Mouse (Mus musculus) cerebellum, postnatal 4 days (tissue): Measurements from ENCODE around the gene Exoc3l.

Source experiments
- DNase-seq, 2 experiments: peaks; one replicate each; pipeline ENCODE4 v3.0.0; 2022; ENCODE audit warnings: low spot score in 2 of 2, mixed read lengths in 1 of 2

Exoc3l gene

DNA sequence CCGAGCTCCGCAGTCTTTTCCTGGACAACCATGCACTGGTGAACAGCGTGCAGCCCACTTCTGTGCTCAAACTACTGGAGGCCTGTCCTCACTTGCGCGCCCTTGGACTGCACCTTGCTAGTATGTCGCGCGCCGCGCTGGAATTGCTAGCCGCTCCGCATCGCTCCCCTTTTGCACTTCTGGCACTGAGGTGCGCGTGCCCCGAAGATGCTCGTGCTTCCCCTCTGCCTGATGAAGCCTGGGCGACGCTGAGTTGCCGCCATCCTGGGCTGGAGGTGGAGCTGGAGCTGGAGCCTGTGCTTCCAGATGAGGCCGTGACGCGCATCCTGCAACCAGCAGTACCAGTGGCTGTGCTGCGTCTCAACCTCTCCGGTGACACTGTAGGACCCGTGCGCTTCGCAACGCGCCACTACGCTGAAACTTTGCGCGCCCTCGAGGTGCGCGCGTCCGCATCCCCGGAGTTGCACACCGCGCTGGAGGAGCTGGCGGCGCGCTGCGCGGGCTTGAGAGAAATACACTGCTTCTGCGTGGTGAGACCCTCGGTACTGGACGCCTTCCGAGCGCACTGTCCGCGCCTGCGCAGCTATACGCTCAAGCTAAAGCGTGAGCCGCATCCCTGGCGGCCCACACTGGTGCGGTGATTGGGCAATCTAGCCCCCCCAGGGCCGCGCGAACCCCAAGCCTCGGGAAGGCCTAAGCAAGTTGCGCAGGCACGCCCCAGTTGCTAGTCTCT lies 27.4 kb downstream of the Exoc3l start:
- peak; percentile 51 to 75 for DNase-seq

DNA sequence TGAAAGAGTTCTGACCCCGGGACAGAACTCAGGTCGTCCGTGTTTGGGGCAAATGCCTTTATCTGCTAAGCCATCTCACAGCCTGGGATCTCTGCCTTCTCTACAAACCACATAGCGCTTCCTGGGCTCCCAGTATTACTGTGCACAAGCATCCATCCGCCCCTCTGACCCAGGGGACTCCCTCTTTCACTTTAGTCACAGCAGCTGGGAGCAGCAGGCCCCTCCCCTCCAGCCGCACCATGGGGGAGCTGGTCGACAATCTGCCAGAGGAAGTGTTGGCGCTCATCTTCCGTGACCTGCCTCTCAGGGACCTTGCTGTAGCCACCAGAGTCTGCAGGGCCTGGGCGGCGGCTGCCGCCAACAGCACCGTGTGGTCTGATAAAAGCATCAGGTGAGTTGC lies 29.1 kb downstream of the Exoc3l start:
- no peak for DNase-seq

DNA sequence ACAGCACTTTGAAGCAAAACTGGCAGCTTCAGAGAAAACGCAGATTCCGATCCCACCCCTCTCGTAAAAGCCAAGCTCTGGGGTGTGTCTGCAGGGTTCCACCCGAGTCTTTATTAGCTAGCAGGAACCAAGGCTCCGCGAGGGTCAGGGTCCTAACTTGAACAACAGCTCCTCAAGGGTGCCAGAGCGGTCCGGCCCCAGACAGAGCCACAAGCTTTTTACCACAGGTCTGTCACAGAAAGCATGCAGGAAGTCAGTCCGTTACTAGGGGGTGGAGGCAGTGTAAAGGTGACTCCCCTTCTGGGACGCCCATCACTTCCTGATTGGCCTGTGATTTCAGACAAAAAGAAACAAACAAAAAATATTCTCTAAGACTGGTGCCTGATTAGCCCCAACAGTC lies 30.8 kb downstream of the Exoc3l start:
- DNase-seq = no peak

DNA sequence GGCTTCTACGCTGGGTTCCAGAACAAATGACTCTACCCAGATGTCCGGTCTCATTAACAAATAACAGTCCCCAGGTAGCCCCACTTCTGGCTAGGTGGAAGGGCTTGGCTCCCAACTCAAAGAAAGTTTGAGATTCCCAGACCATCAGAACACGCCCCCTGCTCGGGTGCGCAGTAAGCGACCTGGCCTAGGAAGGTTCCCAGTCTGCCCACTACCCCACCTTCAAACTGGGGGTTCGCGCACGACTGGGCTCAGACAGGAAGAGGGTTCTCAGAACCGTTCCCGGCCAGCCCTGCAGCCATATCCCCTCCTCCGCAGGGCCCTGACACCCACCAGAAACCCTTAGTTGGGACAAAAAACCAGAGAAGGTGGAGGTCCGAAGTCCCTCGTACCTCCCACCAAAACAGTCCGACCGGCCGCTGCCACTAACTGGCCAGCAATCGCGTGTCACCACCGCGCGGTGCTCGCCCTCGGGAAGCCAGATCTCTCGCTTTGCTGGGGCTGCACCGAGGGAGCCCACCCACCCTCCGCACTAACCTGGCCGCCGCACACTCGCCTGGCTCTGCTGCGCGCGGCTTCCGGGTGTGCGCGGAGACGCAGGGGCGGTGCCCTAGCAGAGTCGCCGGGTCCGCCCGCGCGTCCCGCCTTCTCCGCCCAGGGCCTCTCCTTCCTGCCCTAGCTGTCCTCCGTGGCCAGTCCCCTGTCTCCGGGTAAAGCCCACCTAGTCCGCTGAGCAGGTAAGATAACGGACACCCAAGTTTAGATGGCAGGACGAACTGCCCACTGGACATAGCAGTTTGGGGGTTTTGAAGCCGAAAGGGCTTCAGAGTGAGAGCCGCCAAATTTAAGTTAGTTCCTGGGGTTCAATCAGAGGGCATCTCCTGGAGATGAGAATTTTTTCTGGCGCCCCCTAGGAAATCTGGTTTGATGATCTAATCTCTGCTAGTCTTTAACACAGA lies 31.6 kb downstream of the Exoc3l start, which contains the start of the genes Tradd and Fbxl8:
Tradd (minus strand) TSS at position 586 of the 959 bp plus-strand sequence.
Fbxl8 (plus strand) TSS at position 625 of the 959 bp plus-strand sequence.
- no peak for DNase-seq

GRCm38 (mm10) chr8:105263244-105263912 lies 32.5 kb downstream of the Exoc3l start:
- no peak for DNase-seq

DNA sequence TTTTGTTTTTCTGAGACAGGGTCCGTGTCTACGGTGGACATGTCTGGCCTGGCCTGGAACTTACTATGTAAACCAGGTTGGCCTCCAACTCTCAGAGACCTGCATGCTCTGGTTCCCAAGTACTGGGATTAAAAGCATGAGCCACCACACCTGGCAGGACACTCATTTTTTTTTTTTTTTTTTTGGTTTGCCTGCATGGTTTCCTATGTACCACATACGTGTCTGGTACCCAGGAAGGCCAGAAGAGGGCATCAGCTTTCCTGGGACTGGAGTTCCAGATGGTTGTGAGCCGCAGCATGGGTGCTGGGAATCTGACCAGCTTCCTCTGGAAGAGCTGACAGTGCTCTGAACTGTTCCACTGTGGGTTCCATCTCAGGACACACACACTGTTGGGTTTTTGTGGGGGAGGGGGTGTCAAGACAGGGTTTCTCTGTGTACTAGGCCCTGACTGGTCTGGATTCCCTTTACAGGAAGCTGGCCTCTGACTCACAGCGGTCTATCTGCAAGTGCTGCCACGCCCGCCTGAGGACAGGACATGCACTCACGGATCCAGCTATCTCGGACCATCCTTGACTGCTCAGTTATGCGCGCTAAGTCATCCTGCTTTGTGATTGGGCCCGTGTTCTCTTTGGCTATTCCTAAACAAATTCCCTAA lies 34.4 kb downstream of the Exoc3l start:
- no peak for DNase-seq

GRCm38 (mm10) chr8:105260371-105261099 lies 35.4 kb downstream of the Exoc3l start:
- DNase-seq = no peak

DNA sequence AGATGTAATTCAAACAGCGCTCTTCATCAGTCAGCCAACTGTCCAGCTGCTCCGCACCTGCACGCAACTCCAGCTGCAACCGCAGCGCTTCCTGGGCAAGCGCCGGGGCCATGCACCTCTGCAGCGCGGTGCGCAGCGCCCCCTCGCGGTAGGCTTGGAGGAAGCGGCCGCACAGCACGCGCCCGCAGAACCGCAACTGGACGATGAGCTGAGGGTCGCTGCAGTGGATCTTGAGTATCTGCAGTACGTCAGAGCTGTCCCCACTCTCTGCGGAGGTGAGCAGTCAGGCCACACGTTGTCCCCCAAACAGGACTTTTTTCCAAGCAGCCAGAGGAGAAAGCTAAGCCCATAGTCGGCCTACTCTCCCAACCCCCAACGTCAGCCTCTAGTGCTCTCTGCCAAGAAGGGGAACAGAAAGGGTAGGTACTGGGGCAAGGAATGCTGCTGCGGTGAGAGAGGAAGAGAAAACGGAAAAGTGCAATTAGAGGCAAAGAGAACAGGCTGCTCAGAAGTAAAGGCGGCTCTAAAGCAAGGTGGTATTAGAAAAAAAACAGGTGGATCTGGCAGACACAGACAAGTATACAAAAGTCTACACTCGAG lies 36.1 kb downstream of the Exoc3l start:
- peak; percentile 81 to 86 for DNase-seq

- no peak for DNase-seq
These were observed 36.8 kb downstream of the Exoc3l start for GRCm38 (mm10) chr8:105258911-105259720.

- no peak for DNase-seq
These were observed 38.4 kb downstream of the Exoc3l start for GRCm38 (mm10) chr8:105257318-105258114.

GRCm38 (mm10) chr8:105254966-105255350 lies 40.9 kb downstream of the Exoc3l start, which contains the start of gene B3gnt9:
TSS of gene B3gnt9 (minus strand) at chr8:105255153.
- no peak for DNase-seq

GRCm38 (mm10) chr8:105254152-105254965 lies 41.5 kb downstream of the Exoc3l start:
- DNase-seq = peak; percentile 84 to 94

- DNase-seq = no peak
These were observed 42.1 kb downstream of the Exoc3l start for GRCm38 (mm10) chr8:105253766-105254151.

GRCm38 (mm10) chr8:105252680-105253537 lies 43.0 kb downstream of the Exoc3l start:
- no peak for DNase-seq

GRCm38 (mm10) chr8:105251954-105252353 lies 43.9 kb downstream of the Exoc3l start:
- no peak for DNase-seq

DNA sequence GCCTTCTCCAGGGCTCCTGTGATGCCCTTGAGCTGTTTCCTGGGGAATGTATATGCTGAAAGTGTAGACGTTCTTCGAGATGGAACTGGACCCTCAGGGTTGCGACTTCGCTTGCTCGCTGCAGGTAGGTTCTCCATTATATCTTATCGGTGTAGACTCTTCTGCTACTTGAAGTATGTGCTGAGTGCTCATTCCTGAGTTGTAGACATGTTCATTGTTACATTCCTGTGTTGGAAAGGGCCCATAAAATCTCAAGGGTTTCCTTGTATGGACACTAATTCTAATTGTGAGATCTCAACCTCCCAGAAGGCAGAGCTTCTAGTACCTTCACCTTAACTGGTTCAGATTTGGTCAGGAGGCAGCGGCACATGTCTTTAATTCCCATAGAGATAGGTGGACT lies 54.9 kb downstream of the Exoc3l start:
- DNase-seq = no peak
